Mouse (Mus musculus) CD4-positive naive resting alpha-beta T cell, adult 57 days (primary cell): ENCODE data around the gene Gm10310. TPM values are rescaled to one million over a fixed set of nuclear protein-coding genes. Genes with fewer than 3 reads are reported as not detected.

Experiments used
- total RNA-seq: library from RNA; stranded (reverse); gene quantifications from one replicate; pipeline ENCODE4 v1.2.4, GENCODE M21; 2023

Gm10310 gene
- not detected for total RNA-seq

DNA sequence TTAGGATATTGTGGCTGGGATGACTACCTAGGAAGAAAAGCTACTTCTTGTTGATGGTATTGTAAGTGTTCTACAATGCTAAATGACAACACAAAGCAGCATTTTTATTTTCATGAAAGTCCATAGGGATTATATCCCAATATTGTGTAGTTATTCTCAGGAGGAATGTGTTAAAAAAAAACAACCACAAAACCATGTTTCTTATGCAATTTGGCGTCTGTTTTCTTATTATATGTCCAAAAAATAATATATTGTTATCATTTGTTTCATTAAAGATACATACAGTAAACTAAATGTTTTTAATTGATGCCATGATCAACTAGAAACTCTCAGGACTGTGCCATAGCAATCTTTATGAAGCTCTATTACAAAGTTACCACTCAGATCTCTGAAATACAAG, at the start of gene Gm10310:
TSS of gene Gm10310 (minus strand) at position 101 of the 400 bp plus-strand sequence.

DNA sequence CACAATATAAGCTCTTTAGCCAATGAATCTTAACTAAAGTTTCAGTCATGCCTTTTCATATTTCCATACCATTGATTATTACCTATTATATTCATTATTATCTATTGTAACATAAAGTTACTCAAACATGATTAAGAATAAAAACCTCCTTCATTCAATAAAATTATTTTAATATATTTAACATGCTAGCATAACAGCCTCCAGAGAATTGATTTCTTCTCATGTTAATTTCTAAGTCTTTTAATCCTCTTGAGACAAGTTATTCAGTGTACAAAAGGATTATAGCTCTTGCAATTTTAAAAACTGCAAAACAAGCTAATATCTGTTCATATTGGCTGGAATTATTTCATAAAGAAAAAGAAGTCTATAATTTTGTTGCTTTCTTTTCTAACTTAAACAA, 45.2 kb upstream of the Gm10310 start, which contains the start of gene Olfr821:
TSS of gene Olfr821 (plus strand) at position 301 of the 400 bp plus-strand sequence.

GRCm38 (mm10) chr10:130012321-130012720, 27.5 kb upstream of the Gm10310 start, which contains the start of gene Olfr820:
Olfr820 (plus strand) TSS chr10:130012621.

GRCm38 (mm10) chr10:129976040-129976439, 8.8 kb downstream of the Gm10310 start, which contains the start of gene Olfr247:
Olfr247 (minus strand) TSS chr10:129976140.

GRCm38 (mm10) chr10:129967166-129967565, 17.7 kb downstream of the Gm10310 start, which contains the start of gene Olfr819:
Olfr819 (minus strand) TSS chr10:129967266.

GRCm38 (mm10) chr10:129949000-129949399, 35.9 kb downstream of the Gm10310 start, which contains the start of gene Olfr818:
Olfr818 (minus strand) TSS chr10:129949100.

Other genes starting within 250 kb of the Gm10310 start
- gene Olfr806, start 243.1 kb downstream of the Gm10310 start, total RNA-seq, result not detected
- gene Olfr807, start 227.3 kb downstream of the Gm10310 start, total RNA-seq, result not detected
- not detected for gene Olfr808, start 219.6 kb downstream of the Gm10310 start, total RNA-seq
- not detected for gene Olfr809, start 210.4 kb downstream of the Gm10310 start, total RNA-seq
- not detected for gene Olfr810, start 190.1 kb downstream of the Gm10310 start, total RNA-seq
- gene Olfr811, start 180.7 kb downstream of the Gm10310 start, total RNA-seq, result not detected
- not detected for gene Olfr812, start 139.0 kb downstream of the Gm10310 start, total RNA-seq
- gene Olfr813, start 129.7 kb downstream of the Gm10310 start, total RNA-seq, result not detected
- not detected for gene Olfr814, start 105.2 kb downstream of the Gm10310 start, total RNA-seq
- not detected for gene Olfr815, start 79.2 kb downstream of the Gm10310 start, total RNA-seq
- not detected for gene Olfr816, start 69.5 kb downstream of the Gm10310 start, total RNA-seq
- gene Olfr818, start 36.0 kb downstream of the Gm10310 start, total RNA-seq, result not detected
- gene Olfr819, start 17.8 kb downstream of the Gm10310 start, total RNA-seq, result not detected
- not detected for gene Olfr247, start 8.9 kb downstream of the Gm10310 start, total RNA-seq
- gene Olfr820, start 27.6 kb upstream of the Gm10310 start, total RNA-seq, result not detected
- gene Olfr821, start 45.3 kb upstream of the Gm10310 start, total RNA-seq, result not detected
- not detected for gene Olfr822, start 86.1 kb upstream of the Gm10310 start, total RNA-seq
- gene Olfr823, start 130.3 kb upstream of the Gm10310 start, total RNA-seq, result not detected
- not detected for gene Olfr824, start 144.9 kb upstream of the Gm10310 start, total RNA-seq
- gene Olfr825, start 181.7 kb upstream of the Gm10310 start, total RNA-seq, result not detected
- gene Olfr826, start 199.1 kb upstream of the Gm10310 start, total RNA-seq, result not detected
- gene Olfr827, start 229.3 kb upstream of the Gm10310 start, total RNA-seq, result not detected